Mouse (Mus musculus): ENCODE results near the gene Qrich2.

GRCm38 (mm10) chr11:116476041-116476440 lies 10.0 kb upstream of the Qrich2 start:
- no peak for TF ChIP-seq GATA1 (IDR thresholded peaks at IDR 0.05; ENCODE audit: borderline replicate concordance, low read length)
- no peak for TF ChIP-seq FLI1 (IDR thresholded peaks at IDR 0.05; ENCODE audit: low read length)
